Mouse (Mus musculus) G1E (cell line): ENCODE measurements at regions not wholly inside any gene's neighbourhood (a gene's known extent, or its start where the extent isn't known, plus 50 kb on each side); places are given as distances from the start of the nearest gene placed in this dataset.

ENCODE experiments used
- CTCF ChIP-seq: IDR thresholded peaks from 2 replicates; pipeline ENCODE4 v1.5.1; 2012; ENCODE audit warnings: low read depth, low read length, inconsistent platforms, mixed read lengths
- GATA1 ChIP-seq: IDR thresholded peaks from 2 replicates; pipeline ENCODE4 v1.6.1; 2012; ENCODE audit warnings: borderline replicate concordance, low read length, inconsistent platforms, mixed read lengths
- POLR2AphosphoS5 ChIP-seq: IDR thresholded peaks from 2 replicates; pipeline ENCODE4 v1.6.1; 2012; ENCODE audit warnings: low read depth, low read length, inconsistent platforms; ENCODE audit not compliant: insufficient replicate concordance

GRCm38 (mm10) chr12:97950072-97950471, 309.2 kb downstream of the Galc start:
- TF ChIP-seq CTCF (no peak), GATA1 (no peak), POLR2AphosphoS5 (no peak)
